Mouse (Mus musculus) lung, postnatal 0 days (tissue): Measurements from ENCODE around the gene Lysmd4. TPM values are rescaled to one million over a fixed set of nuclear protein-coding genes. Genes with fewer than 3 reads are reported as not detected.

Experiments
- ATAC-seq: fragments of 200-750 bp; cut with Nextera tagmentation; 2 replicates; pipeline ENCODE4 v1.8.0; 2017; ENCODE audit warnings: moderate library complexity
- DNase-seq: peaks from one replicate; pipeline ENCODE4 v3.0.0-alpha.2; 2016; ENCODE audit warnings: low spot score
- H3K27ac ChIP-seq: fragments of 300-500 bp; sonication (generic); 2 replicates; pipeline ENCODE4 v1.5.1; 2014; ENCODE audit warnings: antibody characterized with exemption, mild to moderate bottlenecking, low read length, mixed read lengths
- H3K27me3 ChIP-seq: fragments of 300-500 bp; sonication (generic); replicated peaks from 2 replicates; pipeline ENCODE4 v1.6.1; 2014; ENCODE audit warnings: low read length, mixed read lengths; ENCODE audit not compliant: insufficient read depth
- H3K36me3 ChIP-seq: fragments of 300-500 bp; sonication (generic); 2 replicates; pipeline ENCODE4 v1.6.1; 2014; ENCODE audit warnings: low read length, mixed read lengths; ENCODE audit not compliant: insufficient read depth
- H3K4me1 ChIP-seq: fragments of 300-500 bp; sonication (generic); 2 replicates; pipeline ENCODE4 v1.6.1; 2014; ENCODE audit warnings: antibody characterized with exemption, low read depth, low read length, mixed read lengths; ENCODE audit not compliant: insufficient read depth
- H3K4me2 ChIP-seq: fragments of 300-500 bp; sonication (generic); replicated peaks from 2 replicates; pipeline ENCODE4 v1.6.1; 2014; ENCODE audit warnings: low read depth, mild to moderate bottlenecking, low read length, moderate library complexity, mixed read lengths
- H3K4me3 ChIP-seq: fragments of 300-500 bp; sonication (generic); 2 replicates; pipeline ENCODE4 v1.5.1; 2014; ENCODE audit warnings: low read depth, low read length
- H3K9ac ChIP-seq: fragments of 300-500 bp; sonication (generic); replicated peaks from 2 replicates; pipeline ENCODE4 v1.6.1; 2014; ENCODE audit warnings: low read depth, mild to moderate bottlenecking
- H3K9me3 ChIP-seq: fragments of 300-500 bp; sonication (generic); 2 replicates; pipeline ENCODE4 v1.6.1; 2016; ENCODE audit warnings: low read length, mixed read lengths
- CTCF ChIP-seq: IDR thresholded peaks from 2 replicates; pipeline ENCODE4 v1.5.1; 2016; ENCODE audit warnings: antibody characterized with exemption, mild to moderate bottlenecking
- EP300 ChIP-seq: IDR thresholded peaks from 2 replicates; pipeline ENCODE4 v1.6.1; 2016; ENCODE audit warnings: antibody characterized with exemption, mild to moderate bottlenecking, control low read depth
- WGBS: fragments of 180-500 bp; shearing (Covaris S2); extraction: QIAGEN DNeasy Blood & Tissue Kit; methylation state at CpG from one replicate; pipeline ENCODE4 v1.1.7; 2014; 5-methylcytosine and 5-hydroxymethylcytosine counted together
- polyA plus RNA-seq: library from polyadenylated mRNA; unstranded; fragments of >200 nt; fragmentation: Nextera tagmentation; extraction: Ambion mirVana; gene quantifications from 2 replicates; pipeline ENCODE4 v1.2.1, GENCODE M21; 2015

The Lysmd4 gene
- polyA plus RNA-seq, 1 experiment from 2014 or later, result 10.8 TPM

- Histone ChIP-seq H3K4me2 (no peak overlapping the region), H3K36me3 (no peaks in the 10 kb centered on the region), H3K9me3 (no peaks in the 10 kb centered on the region), H3K9ac (no peak overlapping the region), H3K4me3 (no peak overlapping the region), H3K27ac (no peak overlapping the region), H3K4me1 (no peaks in the 10 kb centered on the region), H3K27me3 (no peaks in the 10 kb centered on the region)
- no peak for ATAC-seq
- 59% methylated on average over 1 of the region's 1 CpGs for WGBS
- DNase-seq, result no peak
- TF ChIP-seq EP300 (no peak), CTCF (no peak)
Measured at GRCm38 (mm10) chr7:67320359-67320758, 98.0 kb downstream of the Lysmd4 start.

GRCm38 (mm10) chr7:67342067-67342625 is 119.8 kb downstream of the Lysmd4 start:
- no peak for TF ChIP-seq CTCF
- no peak for TF ChIP-seq EP300
- 89% methylated on average over 7 of the region's 7 CpGs for WGBS

GRCm38 (mm10) chr7:67344443-67344842 is 122.1 kb downstream of the Lysmd4 start:
- Histone ChIP-seq H3K27ac (no peak overlapping the region), H3K27me3 (no peaks in the 10 kb centered on the region), H3K4me3 (no peak overlapping the region), H3K9me3 (no peaks in the 10 kb centered on the region), H3K36me3 (no peaks in the 10 kb centered on the region), H3K9ac (no peak overlapping the region), H3K4me1 (no peaks in the 10 kb centered on the region), H3K4me2 (no peak overlapping the region)
- TF ChIP-seq CTCF (no peak), EP300 (no peak)
- no peak for ATAC-seq
- WGBS, result 94% methylated on average over 1 of the region's 1 CpGs
- DNase-seq, result no peak

More at GRCm38 (mm10) chr7:67342067-67342625, 119.8 kb downstream of the Lysmd4 start:
- ATAC-seq, result no peak
- DNase-seq, result no peak
- Histone ChIP-seq H3K27me3 (no peaks in the 10 kb centered on the region), H3K4me1 (no peaks in the 10 kb centered on the region), H3K4me2 (no peak overlapping the region), H3K9me3 (no peaks in the 10 kb centered on the region), H3K9ac (no peak overlapping the region), H3K27ac (no peak overlapping the region), H3K36me3 (no peaks in the 10 kb centered on the region), H3K4me3 (no peak overlapping the region)

- WGBS, result 75% methylated on average over 4 of the region's 4 CpGs
- TF ChIP-seq EP300 (no peak), CTCF (no peak)
- ATAC-seq (no peak), DNase-seq (no peak)
- Histone ChIP-seq H3K36me3 (no peaks in the 10 kb centered on the region), H3K4me1 (no peaks in the 10 kb centered on the region), H3K27ac (no peak overlapping the region), H3K9ac (no peak overlapping the region), H3K4me3 (no peak overlapping the region), H3K4me2 (no peak overlapping the region), H3K27me3 (no peaks in the 10 kb centered on the region), H3K9me3 (no peaks in the 10 kb centered on the region)
Measured at GRCm38 (mm10) chr7:67352989-67353388, 130.6 kb downstream of the Lysmd4 start.

GRCm38 (mm10) chr7:67353667-67354066 is 131.3 kb downstream of the Lysmd4 start:
- H3K4me2 ChIP-seq, result no peak overlapping the region
- ATAC-seq (no peak), DNase-seq (no peak)
- no peaks in the 10 kb centered on the region for H3K27me3 ChIP-seq
- no peaks in the 10 kb centered on the region for H3K9me3 ChIP-seq
- no peaks in the 10 kb centered on the region for H3K36me3 ChIP-seq
- no peak for TF ChIP-seq EP300
- TF ChIP-seq CTCF, result peak; percentile 57
- H3K4me1 ChIP-seq, result no peaks in the 10 kb centered on the region
- WGBS, result 84% methylated on average over 6 of the region's 6 CpGs
- H3K9ac ChIP-seq, result no peak overlapping the region
- no peak overlapping the region for H3K4me3 ChIP-seq
- H3K27ac ChIP-seq, result no peak overlapping the region

GRCm38 (mm10) chr7:67355870-67356269 is 133.5 kb downstream of the Lysmd4 start:
- no peak for DNase-seq
- WGBS, result 98% methylated on average over 5 of the region's 5 CpGs
- no peak overlapping the region for H3K27ac ChIP-seq
- TF ChIP-seq EP300, result no peak
- TF ChIP-seq CTCF, result peak; percentile 42; the same call in 1 of the 2 replicates
- ATAC-seq, result no peak
- H3K4me1 ChIP-seq, result peaks cover 3% of the 10 kb centered on the region; the same call in 1 of the 2 replicates
- H3K9me3 ChIP-seq, result no peaks in the 10 kb centered on the region
- H3K4me2 ChIP-seq, result no peak overlapping the region
- no peak overlapping the region for H3K9ac ChIP-seq
- H3K4me3 ChIP-seq, result no peak overlapping the region
- H3K36me3 ChIP-seq, result no peaks in the 10 kb centered on the region
- H3K27me3 ChIP-seq, result no peaks in the 10 kb centered on the region

Other genes starting within 250 kb of the Lysmd4 start
- 59.4 and 73.6 TPM in 2 replicates for gene Mef2a, start 150.3 kb downstream of the Lysmd4 start, polyA plus RNA-seq